Mouse (Mus musculus): ENCODE data around the gene Grhl3.

- TF ChIP-seq USF1 (IDR thresholded peaks at IDR 0.05; ENCODE audit: low read depth, low read length): no peak
- no peak for TF ChIP-seq POLR2A (IDR thresholded peaks at IDR 0.05; ENCODE audit: low read depth, low read length)
- TF ChIP-seq ELF1 (IDR thresholded peaks at IDR 0.05; ENCODE audit: low read depth, low read length): no peak
- TF ChIP-seq EP300 (IDR thresholded peaks at IDR 0.05; ENCODE audit: low read length): no peak
- TF ChIP-seq BHLHE40 (IDR thresholded peaks at IDR 0.05; ENCODE audit: low read depth, low read length): no peak
- TF ChIP-seq ZC3H11A (IDR thresholded peaks at IDR 0.05; ENCODE audit: low read depth, low read length): no peak
- TF ChIP-seq ZMIZ1 (IDR thresholded peaks at IDR 0.05; ENCODE audit: low read depth, low read length): no peak
- TF ChIP-seq CTCF (conservative IDR thresholded peaks at IDR 0.05 in 1 of 2, IDR thresholded peaks at IDR 0.05 in 1 of 2; ENCODE audit: low read depth in 2 of 2, low read length in 2 of 2): no peak
These were observed 49.5 kb downstream of the Grhl3 start for GRCm38 (mm10) chr4:135523939-135524338.
